Mouse (Mus musculus) kidney, embryonic 16.5 days (tissue): ENCODE measurements at regions not wholly inside any gene's neighbourhood (a gene's known extent, or its start where the extent isn't known, plus 50 kb on each side); places are given as distances from the start of the nearest gene placed in this dataset.

Source experiments
- ATAC-seq: fragments of 200-750 bp; cut with Nextera tagmentation; 2 replicates; pipeline ENCODE4 v1.8.0; 2017; ENCODE audit warnings: moderate TSS enrichment; ENCODE audit not compliant: low FRiP score, low TSS enrichment
- H3K27ac ChIP-seq: fragments of 300-500 bp; sonication (generic); 2 replicates; pipeline ENCODE4 v1.5.1; 2014; ENCODE audit warnings: low read length
- H3K27me3 ChIP-seq: fragments of 300-500 bp; sonication (generic); 2 replicates; pipeline ENCODE4 v1.6.1; 2014; ENCODE audit warnings: low read length, control low read depth, mixed read lengths; ENCODE audit not compliant: insufficient read depth
- H3K36me3 ChIP-seq: fragments of 300-500 bp; sonication (generic); 2 replicates; pipeline ENCODE4 v1.6.1; 2014; ENCODE audit warnings: low read length, control low read depth, mixed read lengths; ENCODE audit not compliant: insufficient read depth
- H3K4me1 ChIP-seq: fragments of 300-500 bp; sonication (generic); 2 replicates; pipeline ENCODE4 v1.6.1; 2014; ENCODE audit warnings: low read length, control low read depth, mixed read lengths; ENCODE audit not compliant: insufficient read depth
- H3K4me2 ChIP-seq: fragments of 300-500 bp; sonication (generic); replicated peaks from 2 replicates; pipeline ENCODE4 v1.6.1; 2014; ENCODE audit warnings: low read depth, low read length
- H3K4me3 ChIP-seq: fragments of 300-500 bp; sonication (generic); 2 replicates; pipeline ENCODE4 v1.5.1; 2014; ENCODE audit warnings: mild to moderate bottlenecking, low read length
- H3K9ac ChIP-seq: fragments of 300-500 bp; sonication (generic); replicated peaks from 2 replicates; pipeline ENCODE4 v1.6.1; 2014; ENCODE audit warnings: low read length
- H3K9me3 ChIP-seq: fragments of 300-500 bp; sonication (generic); 2 replicates; pipeline ENCODE4 v1.6.1; 2016; ENCODE audit warnings: low read length, control low read depth
- WGBS: fragments of 180-500 bp; shearing (Covaris S2); extraction: QIAGEN DNeasy Blood & Tissue Kit; methylation state at CpG from one replicate; pipeline ENCODE4 v1.1.7; 2014; 5-methylcytosine and 5-hydroxymethylcytosine counted together

DNA sequence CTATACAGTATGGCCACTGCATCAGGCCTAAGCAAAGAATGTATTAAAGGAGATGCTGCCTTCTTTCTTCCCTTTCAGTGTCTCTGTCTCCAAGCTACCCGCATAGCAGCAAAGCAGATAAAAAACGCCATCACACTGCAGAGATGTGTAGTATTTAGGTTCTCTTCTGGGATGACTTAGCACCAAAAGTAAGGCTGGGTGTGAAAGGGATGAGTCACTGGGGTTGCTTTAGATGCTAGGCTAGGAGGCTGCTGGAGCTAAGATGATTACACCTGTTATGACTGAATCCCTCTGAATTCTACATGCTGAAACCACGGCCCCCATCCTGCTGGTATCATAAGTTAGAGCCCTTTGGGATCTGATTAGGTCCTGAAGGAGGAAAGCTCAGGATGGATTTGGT is 110.3 kb upstream of the Tmtc1 start:
- Histone ChIP-seq H3K4me2 (no peak overlapping the region), H3K4me1 (peaks cover 16% of the 10 kb centered on the region)
- 87% methylated on average over 3 of the region's 3 CpGs for WGBS

DNA sequence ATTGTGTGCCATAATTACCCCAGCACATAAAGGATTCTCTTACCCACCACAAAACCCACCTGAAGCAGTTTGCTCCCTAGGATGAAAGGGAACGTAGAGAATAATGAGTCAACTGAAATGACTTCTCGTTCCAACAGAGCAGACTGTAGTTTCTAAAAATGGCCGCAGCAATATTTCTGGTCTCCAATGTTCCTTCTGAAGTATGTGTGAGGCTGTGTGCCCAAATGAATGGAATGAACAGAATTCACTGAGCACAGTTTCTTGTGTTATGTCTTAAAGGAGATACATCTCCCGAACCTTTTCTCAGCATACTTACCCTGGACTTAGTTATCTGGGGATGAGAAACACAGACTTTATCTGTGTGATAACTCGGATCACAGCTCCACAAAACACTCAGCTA is 109.4 kb upstream of the Tmtc1 start:
- Histone ChIP-seq H3K9ac (no peak overlapping the region), H3K4me2 (no peak overlapping the region), H3K4me1 (peaks cover 16% of the 10 kb centered on the region), H3K4me3 (no peak overlapping the region), H3K9me3 (no peaks in the 10 kb centered on the region), H3K27ac (no peak overlapping the region), H3K27me3 (no peaks in the 10 kb centered on the region), H3K36me3 (no peaks in the 10 kb centered on the region)
- no peak for ATAC-seq
- WGBS: 82% methylated on average over 5 of the region's 5 CpGs

More for the DNA sequence above, 110.3 kb upstream of the Tmtc1 start:
- H3K9ac ChIP-seq: no peak overlapping the region
- H3K36me3 ChIP-seq: no peaks in the 10 kb centered on the region
- H3K27ac ChIP-seq: 0 out of 2 replicates have a peak overlapping the region, but pooled peaks have one; percentile 83
- no peaks in the 10 kb centered on the region for H3K9me3 ChIP-seq
- no peaks in the 10 kb centered on the region for H3K27me3 ChIP-seq
- no peak overlapping the region for H3K4me3 ChIP-seq
- no peak for ATAC-seq

DNA sequence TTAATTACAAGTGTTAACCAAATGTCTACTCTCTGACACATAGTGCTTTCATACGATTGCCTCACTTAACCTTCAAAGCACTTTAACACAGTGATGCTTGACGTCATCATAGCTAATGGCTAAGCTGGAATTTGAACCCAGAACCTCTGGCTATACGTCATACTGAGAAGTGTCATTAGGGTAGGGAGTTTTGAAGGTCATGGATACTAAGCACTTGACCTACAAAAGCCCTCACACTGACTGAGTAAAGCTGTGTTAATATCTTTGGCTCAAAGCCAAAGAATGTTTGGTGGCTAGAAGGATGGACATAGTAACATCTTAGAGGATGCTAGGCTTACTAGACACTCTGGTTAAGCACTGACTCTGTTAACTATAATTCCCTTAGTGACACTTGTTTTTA is 106.9 kb upstream of the Tmtc1 start:
- Histone ChIP-seq H3K9me3 (no peaks in the 10 kb centered on the region), H3K27me3 (no peaks in the 10 kb centered on the region), H3K4me1 (peaks cover 7% of the 10 kb centered on the region), H3K36me3 (no peaks in the 10 kb centered on the region), H3K9ac (no peak overlapping the region), H3K4me3 (no peak overlapping the region), H3K4me2 (no peak overlapping the region), H3K27ac (no peak overlapping the region)
- peak; percentile 66 for ATAC-seq
- WGBS: 35% methylated on average over 3 of the region's 3 CpGs

DNA sequence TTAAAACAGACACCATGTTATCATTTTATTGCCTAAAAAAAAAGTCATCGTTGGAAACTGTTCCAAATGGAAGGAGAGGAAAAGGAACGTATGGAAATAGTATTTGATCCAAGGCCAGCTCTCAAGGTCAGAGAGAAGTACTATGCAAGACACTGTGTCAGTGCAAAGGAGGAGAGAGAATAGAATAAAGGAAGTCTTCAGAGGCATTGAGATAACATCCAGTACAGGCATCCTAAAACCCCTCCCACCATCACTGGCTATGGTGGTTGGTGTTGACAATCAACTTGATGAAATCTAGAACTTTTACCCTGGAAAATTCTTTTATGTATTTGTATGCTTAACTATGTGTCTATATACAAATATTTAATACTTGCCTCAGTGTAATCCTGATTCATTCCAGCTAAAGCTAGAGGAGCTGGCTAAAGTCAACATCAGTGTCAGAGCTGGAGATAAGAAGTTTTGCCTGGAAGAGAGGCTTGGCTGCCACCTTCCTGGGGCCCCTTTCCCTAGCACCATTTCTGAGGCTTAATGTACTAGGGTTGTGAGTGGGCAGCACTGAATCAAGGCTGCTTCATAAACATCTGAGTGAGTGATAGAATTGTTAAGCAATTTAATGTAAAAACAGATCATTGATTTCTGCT is 104.1 kb upstream of the Tmtc1 start:
- H3K4me3 ChIP-seq: no peak overlapping the region
- no peak overlapping the region for H3K9ac ChIP-seq
- H3K27me3 ChIP-seq: no peaks in the 10 kb centered on the region
- no peaks in the 10 kb centered on the region for H3K36me3 ChIP-seq
- no peak overlapping the region for H3K27ac ChIP-seq
- H3K4me2 ChIP-seq: no peak overlapping the region
- ATAC-seq: no peak
- WGBS: 69% methylated on average over 2 of the region's 2 CpGs
- H3K4me1 ChIP-seq: no peaks in the 10 kb centered on the region
- H3K9me3 ChIP-seq: no peaks in the 10 kb centered on the region

DNA sequence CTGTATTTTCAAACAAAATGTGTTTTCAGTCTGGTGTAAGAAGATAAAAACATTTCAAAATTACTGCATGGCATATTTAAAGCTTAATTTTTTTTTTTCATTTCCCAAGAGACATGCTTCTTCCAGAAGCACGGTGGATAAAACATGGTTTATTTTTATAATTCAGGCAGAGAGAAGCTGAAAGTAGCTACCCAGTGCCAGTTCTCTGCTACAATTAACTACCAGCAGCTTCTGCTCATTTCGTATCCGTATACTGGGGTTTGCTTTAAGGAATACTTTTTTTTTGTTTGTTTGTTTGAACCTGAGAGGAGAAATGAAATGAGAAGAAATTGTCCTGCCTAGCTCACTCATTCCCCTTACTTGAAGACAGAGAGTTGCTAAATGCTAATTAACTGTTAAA is 98.9 kb upstream of the Tmtc1 start:
- ATAC-seq: no peak
- H3K9me3 ChIP-seq: no peaks in the 10 kb centered on the region
- no peak overlapping the region for H3K4me3 ChIP-seq
- no peaks in the 10 kb centered on the region for H3K4me1 ChIP-seq
- WGBS: 73% methylated on average over 3 of the region's 3 CpGs
- H3K27ac ChIP-seq: no peak overlapping the region
- no peaks in the 10 kb centered on the region for H3K36me3 ChIP-seq
- no peak overlapping the region for H3K4me2 ChIP-seq
- H3K27me3 ChIP-seq: no peaks in the 10 kb centered on the region
- no peak overlapping the region for H3K9ac ChIP-seq

DNA sequence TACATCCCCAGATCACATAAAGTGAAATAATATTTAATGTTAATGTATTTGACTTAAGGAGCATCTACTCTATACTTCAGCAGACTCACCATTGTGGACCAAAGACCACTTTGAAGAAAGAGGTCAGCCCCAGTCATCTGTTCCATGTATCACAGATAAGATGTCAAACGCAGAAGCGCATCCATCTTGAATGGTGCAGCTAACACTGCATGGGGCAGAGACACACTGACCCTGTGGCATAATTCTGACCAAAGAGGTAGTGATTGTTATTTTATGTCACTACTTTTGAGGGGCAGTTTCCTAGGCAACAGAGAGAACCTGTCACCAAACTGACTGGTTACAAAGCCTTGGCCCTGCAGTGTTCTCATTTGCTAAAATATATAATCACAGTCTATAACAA is 97.8 kb upstream of the Tmtc1 start:
- Histone ChIP-seq H3K9ac (no peak overlapping the region), H3K4me3 (no peak overlapping the region), H3K9me3 (no peaks in the 10 kb centered on the region), H3K4me1 (no peaks in the 10 kb centered on the region), H3K36me3 (no peaks in the 10 kb centered on the region), H3K4me2 (no peak overlapping the region), H3K27me3 (no peaks in the 10 kb centered on the region), H3K27ac (no peak overlapping the region)
- 94% methylated on average over 2 of the region's 2 CpGs for WGBS
- no peak for ATAC-seq

DNA sequence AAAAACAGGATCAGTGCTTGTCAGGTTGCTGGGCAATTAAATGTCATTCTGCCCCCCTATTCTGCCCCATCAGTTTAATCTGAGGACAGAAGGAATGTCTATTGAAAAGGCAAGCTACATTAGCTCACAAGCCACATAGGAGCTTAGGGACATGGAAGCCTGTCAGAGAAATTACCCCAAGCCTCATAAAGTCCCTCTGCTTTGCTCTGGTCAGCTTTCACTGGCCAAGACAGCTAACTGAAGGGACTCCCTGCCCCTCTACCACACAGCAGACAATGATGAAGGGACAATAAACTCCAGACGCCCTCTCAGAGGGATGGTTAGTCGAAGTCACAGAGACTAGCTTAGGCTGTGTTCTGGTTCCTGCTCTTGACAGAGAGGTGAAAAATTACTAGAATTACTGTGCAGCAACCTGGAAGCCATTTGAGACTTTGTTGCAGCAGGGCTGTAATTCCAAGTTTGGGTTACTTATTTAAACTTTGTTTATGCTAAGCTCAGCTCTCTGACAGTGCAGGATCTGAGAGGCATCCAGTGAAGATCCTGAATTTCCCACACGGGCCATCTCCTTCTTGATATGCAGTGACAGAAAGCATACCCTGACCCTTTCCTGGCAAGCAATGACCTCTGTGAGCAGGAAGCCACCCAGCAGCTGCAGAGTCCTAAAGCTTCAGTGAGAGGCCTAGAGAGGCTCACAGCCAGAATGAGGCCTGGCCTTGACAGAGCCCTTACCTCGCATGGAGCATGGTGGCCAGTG is 95.2 kb upstream of the Tmtc1 start:
- WGBS: 34% methylated on average over 4 of the region's 4 CpGs
- Histone ChIP-seq H3K4me1 (no peaks in the 10 kb centered on the region), H3K27ac (no peak overlapping the region), H3K9ac (no peak overlapping the region), H3K4me3 (no peak overlapping the region), H3K4me2 (no peak overlapping the region), H3K36me3 (no peaks in the 10 kb centered on the region), H3K9me3 (no peaks in the 10 kb centered on the region; the same call in 1 of the 2 replicates), H3K27me3 (no peaks in the 10 kb centered on the region)
- peak; percentile 49; the same call in 1 of the 2 replicates for ATAC-seq

DNA sequence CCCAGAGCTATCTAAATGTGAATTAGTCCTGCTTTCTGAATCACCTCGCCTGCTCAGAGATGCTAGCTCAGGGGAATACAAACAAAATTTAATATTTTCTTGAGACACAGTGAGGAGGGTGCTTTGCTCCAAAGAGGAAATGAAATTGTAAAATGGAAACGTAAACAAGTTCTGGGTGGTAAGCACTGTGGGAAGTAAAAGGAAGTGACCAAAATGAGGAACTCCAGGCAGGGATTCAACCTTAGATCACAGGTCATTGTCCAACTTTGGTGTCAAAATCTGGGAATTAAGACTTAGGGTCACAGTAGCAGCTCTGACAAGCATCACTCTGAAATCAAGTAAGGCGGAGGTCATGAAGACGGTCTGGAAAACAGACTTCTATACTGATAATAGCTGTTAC is 90.2 kb upstream of the Tmtc1 start:
- H3K4me1 ChIP-seq: no peaks in the 10 kb centered on the region
- H3K27me3 ChIP-seq: no peaks in the 10 kb centered on the region
- no peak for ATAC-seq
- WGBS: 72% methylated on average over 4 of the region's 4 CpGs
- no peak overlapping the region for H3K9ac ChIP-seq
- no peaks in the 10 kb centered on the region; the same call in 1 of the 2 replicates for H3K9me3 ChIP-seq
- H3K4me2 ChIP-seq: no peak overlapping the region
- no peak overlapping the region for H3K27ac ChIP-seq
- no peak overlapping the region for H3K4me3 ChIP-seq
- H3K36me3 ChIP-seq: no peaks in the 10 kb centered on the region

DNA sequence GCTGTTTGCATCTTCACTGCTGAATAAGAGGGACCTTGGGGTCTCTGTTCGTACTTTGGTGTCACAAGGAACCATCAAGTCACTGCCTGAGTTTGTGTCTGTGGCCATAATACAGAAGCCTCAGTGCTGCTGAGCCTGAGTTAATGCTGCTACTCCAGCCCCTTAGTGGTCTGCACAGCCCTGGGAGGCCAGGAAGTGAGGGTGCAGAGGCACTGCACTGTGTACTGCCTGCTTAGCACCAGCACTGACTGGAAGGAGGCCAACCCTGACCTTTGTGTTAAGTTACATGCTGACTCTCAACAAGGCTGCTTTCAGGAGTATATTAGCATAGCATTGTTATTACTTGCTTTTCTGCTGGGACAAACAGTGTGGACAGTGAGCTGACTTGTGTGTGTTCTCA is 86.9 kb upstream of the Tmtc1 start:
- WGBS: 97% methylated on average over 1 of the region's 1 CpGs
- no peak overlapping the region for H3K4me3 ChIP-seq
- H3K9ac ChIP-seq: no peak overlapping the region
- no peaks in the 10 kb centered on the region; the same call in 1 of the 2 replicates for H3K9me3 ChIP-seq
- no peaks in the 10 kb centered on the region for H3K4me1 ChIP-seq
- no peak overlapping the region for H3K4me2 ChIP-seq
- no peak overlapping the region for H3K27ac ChIP-seq
- peak; percentile 54; the same call in 1 of the 2 replicates for ATAC-seq
- no peaks in the 10 kb centered on the region for H3K27me3 ChIP-seq
- H3K36me3 ChIP-seq: no peaks in the 10 kb centered on the region

DNA sequence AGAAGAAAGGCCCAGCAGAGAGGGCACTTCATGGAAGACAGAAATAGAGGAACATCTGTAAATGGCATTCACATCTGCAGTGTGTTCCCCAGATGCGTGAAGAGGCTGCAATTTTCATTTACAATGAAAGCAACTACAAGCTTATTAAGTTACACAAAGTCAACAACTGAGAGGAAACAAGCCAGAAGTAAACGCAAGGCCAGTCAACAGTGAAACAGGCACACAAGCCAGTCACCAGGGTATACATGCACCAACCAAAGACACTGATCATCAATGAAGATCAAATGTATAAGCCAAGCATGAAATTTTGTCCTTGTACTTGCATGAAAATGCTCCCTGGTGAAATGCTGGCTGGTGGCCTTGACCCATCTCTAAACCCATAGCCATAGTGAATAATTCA is 84.4 kb upstream of the Tmtc1 start:
- Histone ChIP-seq H3K9ac (no peak overlapping the region), H3K4me2 (no peak overlapping the region), H3K4me3 (no peak overlapping the region), H3K9me3 (no peaks in the 10 kb centered on the region), H3K36me3 (no peaks in the 10 kb centered on the region), H3K27ac (no peak overlapping the region), H3K27me3 (no peaks in the 10 kb centered on the region), H3K4me1 (no peaks in the 10 kb centered on the region)
- WGBS: 42% methylated on average over 2 of the region's 2 CpGs
- ATAC-seq: no peak; the same call in 1 of the 2 replicates
